Mouse (Mus musculus) adrenal gland, adult (tissue): ENCODE measurements around the gene 4933421I07Rik.
A peak's percentile ranks its signal among the peaks of the same experiment; 100 is the strongest.

ENCODE experiments used
- DNase-seq, 2 experiments: peaks; one replicate each; pipeline ENCODE4 v3.0.0; 2022 to 2023; ENCODE audit warnings: low spot score in 1 of 2; ENCODE audit not compliant: inconsistent age in 2 of 2

The 4933421I07Rik gene

GRCm38 (mm10) chr7:42447850-42448249 is at the start of gene 4933421I07Rik:
Gene 4933421I07Rik (minus strand): TSS chr7:42448120.
- no peak for DNase-seq

- no peak for DNase-seq
Observed at GRCm38 (mm10) chr7:42497356-42497755, 49.4 kb upstream of the 4933421I07Rik start.

DNA sequence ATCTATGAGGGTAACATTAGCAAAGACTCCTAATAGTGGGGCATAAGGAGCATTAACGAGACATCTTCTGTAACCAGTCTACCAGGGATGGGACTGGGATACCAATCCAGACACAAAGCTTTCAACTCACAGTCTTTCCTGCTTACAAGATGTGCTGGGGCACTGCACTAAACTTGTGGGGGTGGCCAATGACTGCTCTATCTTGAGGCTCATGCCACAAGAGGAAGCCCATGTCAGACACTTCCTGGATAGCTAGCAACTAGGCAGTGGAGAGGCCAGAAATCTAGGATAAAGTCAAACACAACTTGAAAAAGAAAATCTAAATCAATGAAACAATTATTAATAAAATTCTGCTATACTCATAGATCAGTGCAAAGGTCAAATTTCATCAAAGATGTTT is 48.3 kb upstream of the 4933421I07Rik start:
- DNase-seq, result no peak

- DNase-seq, result no peak
Observed at GRCm38 (mm10) chr7:42490859-42491258, 42.9 kb upstream of the 4933421I07Rik start.

- DNase-seq, result no peak
Observed at GRCm38 (mm10) chr7:42490358-42490757, 42.4 kb upstream of the 4933421I07Rik start.

DNA sequence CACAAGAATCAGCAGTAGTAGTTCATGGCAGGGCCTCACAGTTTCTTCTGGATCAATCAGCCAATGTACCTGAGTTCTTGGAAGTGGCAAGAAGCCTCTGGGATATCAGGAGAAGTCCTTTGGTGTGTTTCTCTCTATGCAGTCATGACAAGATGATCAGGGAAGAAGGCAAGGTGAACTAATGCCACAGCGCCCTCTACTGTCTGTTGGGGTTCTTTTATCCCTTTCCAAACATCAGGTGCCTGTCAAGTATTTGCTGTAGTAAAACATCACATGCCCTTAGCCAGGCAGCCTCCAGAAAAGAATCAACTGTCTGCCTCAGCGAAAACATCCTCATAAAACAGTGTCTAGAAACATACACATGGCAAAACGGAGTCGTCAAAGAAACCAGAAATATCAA is 6.7 kb upstream of the 4933421I07Rik start:
- peak in 1 of 2 experiments; percentile 29 for DNase-seq

- peak; percentile 16 to 67 for DNase-seq
Observed at GRCm38 (mm10) chr7:42450618-42451017, 2.7 kb upstream of the 4933421I07Rik start.

- DNase-seq, result no peak
Observed at GRCm38 (mm10) chr7:42447352-42447751, 568 bp downstream of the 4933421I07Rik start.
